Mouse (Mus musculus) brain, embryonic 14.5 days (tissue): Measurements from ENCODE around the gene Fah.

Experiments used
- CTCF ChIP-seq: fragments of 200-500 bp; IDR thresholded peaks from 2 replicates; pipeline ENCODE4 v1.5.1; 2012; ENCODE audit warnings: inconsistent platforms, mild to moderate bottlenecking, moderate library complexity, borderline replicate concordance; ENCODE audit not compliant: insufficient read depth, insufficient read length; ENCODE audit errors: extremely low read depth
- POLR2A ChIP-seq: fragments of 200-500 bp; IDR thresholded peaks from 2 replicates; pipeline ENCODE4 v1.6.1; 2012; ENCODE audit warnings: mild to moderate bottlenecking, inconsistent platforms, borderline replicate concordance; ENCODE audit not compliant: poor library complexity, insufficient read depth, insufficient read length, severe bottlenecking; ENCODE audit errors: extremely low read depth

GRCm38 (mm10) chr7:84611609-84612008, 5.1 kb upstream of the Fah start:
- TF ChIP-seq CTCF: no peak
- TF ChIP-seq POLR2A: no peak
